Mouse (Mus musculus): ENCODE results near the gene Wasf2.

The Wasf2 gene

DNA sequence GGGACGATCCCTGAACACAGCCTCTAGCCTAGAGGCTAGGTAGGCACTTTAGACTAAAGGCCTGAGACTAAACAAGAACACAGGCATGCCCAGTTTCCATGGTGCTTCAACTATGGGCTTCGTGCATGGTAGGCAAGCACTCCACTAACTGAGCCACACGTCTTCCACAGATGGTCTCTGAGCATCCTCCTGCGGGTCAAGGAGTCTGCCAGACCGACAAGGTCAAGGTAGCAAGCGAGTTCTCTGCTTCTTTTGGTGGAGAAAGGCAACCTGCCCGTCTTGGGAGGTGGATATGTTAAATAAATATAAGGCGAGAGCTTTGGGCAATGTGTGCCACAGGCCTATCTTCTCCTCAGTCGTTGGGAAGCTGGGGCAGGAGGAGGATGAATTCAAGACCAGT lies 28.6 kb upstream of the Wasf2 start:
- no peak for DNase-seq

DNA sequence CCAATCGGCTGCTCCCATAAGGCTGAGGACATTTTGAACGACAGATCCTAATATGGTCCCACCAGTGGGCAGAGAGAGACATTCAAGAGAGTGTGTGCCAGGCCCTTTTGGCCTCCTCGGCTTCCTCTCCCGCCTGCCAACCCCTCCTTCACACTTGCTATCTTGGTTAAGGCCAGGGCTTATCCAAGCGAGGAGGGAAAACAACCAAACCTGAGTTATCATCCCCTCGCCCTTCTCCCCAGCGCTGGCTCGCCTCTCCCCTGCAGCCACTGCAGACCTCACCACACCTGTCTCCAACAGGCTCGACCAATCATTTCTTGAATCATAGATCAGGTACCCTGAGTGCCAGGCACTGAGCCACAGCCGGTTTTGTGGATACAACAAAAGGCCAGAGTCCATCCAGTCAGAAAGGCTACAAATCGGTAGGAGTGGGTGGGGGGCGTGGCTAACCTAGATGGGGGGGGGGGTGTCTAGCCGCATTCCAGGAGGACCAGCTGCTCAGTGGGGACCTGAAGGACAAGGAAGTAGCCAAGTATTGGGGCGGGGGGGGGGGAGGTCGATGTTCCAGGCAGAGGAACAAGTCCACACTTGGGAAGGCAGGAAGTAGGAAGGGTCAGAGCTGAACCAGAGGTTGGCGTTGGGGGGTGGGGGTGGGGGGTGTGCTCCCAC lies 26.6 kb upstream of the Wasf2 start:
- DNase-seq: peak; percentile 75 to 79

DNA sequence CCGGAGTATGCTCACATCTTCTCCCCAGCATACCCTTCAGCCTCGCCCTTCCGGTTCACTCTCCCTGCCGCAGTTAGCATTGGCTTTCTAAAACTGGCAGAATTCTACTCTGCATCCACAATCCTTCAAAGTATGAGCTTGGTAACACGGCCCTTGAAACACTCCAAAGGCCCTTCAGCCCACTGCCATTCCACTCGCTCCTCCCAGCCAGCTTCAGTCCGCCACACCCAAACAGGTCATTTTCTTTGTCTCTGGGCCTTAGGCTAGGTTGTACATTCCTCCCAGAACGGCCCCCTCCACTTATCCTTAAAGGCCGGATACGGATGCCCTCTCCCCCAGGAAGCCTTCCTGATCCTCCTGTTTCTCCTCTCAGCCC lies 26.1 kb upstream of the Wasf2 start:
- DNase-seq: no peak

DNA sequence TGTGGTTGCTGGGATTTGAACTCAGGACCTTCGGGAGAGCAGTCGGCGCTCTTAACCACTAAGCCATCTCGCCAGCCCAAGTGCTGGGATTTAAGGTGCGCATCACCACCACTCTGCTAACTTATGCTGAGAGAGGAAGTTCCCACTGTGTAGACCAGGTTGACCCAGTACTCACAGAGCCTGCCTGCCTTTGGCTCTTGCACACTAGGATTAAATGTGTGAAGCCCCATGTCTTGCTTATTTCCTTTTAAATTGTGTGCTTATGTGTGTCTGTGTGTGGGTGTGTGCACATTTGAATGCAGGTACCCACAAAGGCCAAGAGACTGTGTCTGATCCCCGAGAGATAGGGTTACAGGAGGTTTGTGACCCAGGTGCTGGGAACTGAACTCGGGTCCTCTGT lies 23.6 kb upstream of the Wasf2 start:
- DNase-seq: no peak

DNA sequence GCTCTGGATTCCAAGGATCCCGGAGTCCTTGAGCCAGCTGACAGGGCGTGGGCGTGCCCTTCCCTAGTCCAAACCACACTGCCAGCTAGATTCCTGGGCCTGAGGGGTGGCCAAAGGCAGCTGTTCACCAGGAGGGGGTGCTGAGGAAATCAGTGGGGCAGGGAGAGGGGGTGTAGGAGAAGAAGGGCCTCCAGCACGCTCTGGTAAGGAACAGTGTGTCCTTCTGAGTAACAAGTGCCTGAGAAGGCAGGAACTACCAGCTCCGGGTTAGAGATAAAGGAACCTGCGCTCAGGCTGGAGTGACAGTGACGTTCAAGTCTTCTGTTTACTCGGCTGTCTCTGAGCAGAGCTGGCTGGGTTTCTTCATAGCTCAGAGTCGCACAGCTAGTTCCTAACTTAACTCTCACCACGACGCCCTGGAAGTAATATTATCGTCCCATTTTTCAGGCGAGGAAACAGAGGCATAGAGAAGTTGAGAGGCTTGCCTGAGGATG lies 22.5 kb upstream of the Wasf2 start:
- peak in 1 of 2 experiments; percentile 28 for DNase-seq

DNA sequence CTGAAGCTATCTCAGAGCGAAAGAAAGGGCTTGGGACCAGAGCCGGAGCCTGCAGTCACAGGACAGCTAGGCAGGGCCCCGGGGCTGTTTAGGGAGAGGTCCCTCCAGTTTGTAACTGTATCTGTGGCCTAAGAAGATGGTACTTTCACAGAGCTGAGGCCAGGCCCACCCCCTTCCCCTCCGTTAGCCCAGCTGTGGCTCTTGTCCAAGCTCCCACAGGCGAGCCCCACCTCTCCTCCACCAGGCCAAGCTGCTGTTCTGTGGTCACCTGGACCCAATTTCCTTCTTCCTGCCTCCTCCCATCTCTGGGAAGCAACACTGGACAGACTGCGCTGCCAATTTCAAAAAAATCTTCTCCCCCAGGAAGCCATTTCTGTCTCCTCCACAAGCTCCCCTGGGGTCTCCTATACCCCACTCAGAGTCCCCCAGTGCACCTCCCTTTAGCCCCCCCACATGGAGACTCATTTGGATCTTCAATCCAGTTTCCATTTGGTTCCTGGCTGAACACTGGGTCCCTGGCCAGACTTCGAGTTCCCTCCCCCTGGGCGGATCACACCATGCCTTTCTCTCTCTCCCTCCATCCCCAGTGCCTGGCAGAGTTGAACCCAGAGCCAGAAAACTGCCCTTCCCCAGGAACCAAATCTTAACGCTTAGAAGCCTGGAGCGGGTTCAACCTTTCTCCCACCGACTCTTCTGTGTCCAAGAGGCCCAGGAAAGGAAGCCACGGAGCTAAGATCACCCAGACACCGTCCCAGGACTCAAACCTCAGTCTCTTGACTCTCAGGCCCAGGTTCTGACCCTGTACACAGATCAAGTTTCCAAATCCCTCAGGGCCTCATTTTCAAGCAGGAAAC lies 21.6 kb upstream of the Wasf2 start:
- DNase-seq: no peak

DNA sequence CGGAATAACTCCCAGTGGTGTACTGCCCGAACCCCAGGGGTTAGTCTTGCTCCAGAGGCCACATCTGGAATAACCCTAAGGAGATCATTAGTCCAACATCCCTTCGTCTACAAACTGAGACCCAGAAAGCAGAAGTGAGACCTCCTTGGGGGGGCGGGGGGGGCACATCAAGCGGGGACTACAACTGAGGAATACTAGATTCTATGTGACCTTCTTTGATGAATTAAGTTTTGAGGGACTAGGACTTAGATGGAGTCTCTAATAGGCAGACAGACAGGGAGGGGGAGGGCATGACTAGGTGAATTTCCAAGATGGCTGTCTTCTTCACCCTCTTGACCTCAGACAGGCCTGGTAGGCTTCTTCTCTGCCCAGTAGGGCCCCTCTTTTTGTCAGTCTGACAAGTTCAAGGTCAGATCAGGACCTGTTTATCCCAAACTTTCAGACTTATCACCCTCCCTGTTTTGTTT lies 20.9 kb upstream of the Wasf2 start:
- no peak for DNase-seq

DNA sequence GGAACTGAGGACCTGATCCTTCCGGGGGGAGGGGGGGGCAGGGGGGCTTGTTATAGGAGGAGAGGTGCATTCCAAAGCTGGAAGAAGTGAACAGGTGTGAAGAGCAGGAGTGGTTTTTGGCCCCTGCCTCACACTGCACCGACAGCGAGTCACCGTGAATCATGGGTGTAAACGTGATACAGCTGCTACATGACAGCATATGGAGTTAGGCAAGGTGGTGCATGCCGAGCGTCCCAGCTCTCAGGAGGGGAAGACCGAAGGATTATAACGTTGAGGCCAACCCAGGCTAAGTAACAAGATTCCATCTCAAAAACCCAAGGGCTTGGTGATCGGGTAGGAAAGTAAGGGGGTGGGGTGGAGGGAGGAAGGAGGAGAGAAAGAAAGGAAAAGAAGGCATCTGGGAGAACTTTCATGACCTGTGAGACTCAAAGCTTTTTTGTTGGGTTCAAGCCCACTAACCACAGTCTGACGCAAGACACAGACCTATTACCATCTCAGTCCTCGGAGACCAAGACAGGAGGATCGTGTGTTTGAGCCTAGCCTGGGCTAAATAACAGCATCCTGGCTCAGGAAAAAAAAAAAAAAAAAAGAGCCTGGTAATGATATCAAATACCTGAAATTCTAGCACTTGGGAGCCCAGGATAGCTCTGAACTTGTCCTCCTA lies 18.0 kb upstream of the Wasf2 start:
- DNase-seq: no peak

DNA sequence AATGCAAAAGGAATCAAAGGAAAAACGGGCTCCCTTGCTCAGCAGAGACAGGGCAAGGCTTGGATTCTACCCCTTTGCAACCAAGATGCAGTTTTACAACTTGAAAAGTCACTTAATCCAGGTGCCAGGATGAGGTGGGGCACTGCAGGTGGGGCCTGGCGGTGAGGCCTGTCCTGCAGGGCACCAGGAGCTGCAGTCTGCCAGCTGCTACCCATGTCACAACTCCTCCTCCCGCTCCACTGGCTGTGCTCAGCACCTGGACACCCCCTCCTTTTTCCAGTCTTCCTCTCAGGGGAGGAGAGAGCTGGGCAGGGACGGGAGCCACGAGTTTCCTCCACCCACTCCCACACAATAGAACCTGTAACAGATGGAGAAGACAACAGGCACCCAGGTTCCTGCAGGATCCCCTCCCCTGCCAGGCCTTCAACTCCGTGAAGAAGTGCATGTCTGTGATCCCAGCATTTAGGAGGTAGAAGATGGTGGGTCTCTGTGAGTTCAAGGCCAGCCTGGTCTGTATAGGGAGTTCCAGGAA lies 16.9 kb upstream of the Wasf2 start:
- no peak for DNase-seq

DNA sequence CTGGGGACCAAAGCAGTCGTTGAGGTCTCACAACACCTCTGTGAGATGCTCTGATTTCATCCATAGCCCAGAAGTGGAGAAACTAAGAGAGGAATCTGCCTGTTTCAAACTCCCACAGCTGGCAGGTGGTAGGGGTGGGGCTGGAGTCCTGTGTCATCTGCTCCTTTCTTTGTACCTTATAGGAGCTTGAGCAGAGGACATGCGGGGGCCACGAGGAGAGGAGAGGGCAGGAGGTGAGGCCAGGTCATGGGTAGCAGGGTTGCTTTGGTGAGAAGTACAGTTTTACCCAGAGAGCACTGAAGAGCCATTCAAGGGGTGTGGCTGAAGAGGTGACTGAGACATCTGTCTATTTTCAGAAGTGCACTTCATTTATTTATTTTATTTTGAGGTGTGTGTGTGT lies 15.5 kb upstream of the Wasf2 start:
- DNase-seq: no peak

DNA sequence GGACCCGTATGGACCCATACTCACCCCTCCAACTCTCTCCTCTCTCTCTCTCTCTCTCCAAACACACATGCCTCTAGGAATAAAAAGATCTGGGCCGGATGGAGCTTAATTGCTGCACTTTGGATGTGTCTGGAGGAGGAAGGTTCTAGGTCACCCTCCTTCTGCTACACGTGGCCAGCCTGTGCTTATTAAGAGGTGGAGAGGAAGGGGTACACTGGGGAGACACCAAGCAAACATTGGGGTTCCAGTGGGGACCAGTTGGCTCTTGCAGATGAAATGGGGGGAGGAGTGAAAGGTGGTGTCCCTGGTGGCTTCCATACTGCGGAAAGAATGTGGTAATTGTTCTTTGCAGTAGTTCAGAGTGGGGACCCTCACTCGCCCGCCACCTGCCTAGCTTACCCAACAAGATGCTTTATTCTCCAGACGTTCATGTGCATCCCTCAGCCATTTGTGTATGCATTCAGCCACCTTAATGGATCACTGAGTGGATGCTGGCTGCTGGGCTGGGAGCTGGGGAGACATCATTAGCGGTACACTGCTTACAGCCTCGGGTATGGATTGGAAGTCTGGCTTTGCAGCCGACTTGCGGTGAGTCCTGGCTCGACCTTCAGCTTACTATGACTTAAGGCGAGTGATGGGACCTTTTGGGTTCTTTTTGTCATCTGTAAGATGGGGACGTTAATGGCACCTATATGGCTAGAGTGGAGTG lies 14.4 kb upstream of the Wasf2 start:
- DNase-seq: no peak

DNA sequence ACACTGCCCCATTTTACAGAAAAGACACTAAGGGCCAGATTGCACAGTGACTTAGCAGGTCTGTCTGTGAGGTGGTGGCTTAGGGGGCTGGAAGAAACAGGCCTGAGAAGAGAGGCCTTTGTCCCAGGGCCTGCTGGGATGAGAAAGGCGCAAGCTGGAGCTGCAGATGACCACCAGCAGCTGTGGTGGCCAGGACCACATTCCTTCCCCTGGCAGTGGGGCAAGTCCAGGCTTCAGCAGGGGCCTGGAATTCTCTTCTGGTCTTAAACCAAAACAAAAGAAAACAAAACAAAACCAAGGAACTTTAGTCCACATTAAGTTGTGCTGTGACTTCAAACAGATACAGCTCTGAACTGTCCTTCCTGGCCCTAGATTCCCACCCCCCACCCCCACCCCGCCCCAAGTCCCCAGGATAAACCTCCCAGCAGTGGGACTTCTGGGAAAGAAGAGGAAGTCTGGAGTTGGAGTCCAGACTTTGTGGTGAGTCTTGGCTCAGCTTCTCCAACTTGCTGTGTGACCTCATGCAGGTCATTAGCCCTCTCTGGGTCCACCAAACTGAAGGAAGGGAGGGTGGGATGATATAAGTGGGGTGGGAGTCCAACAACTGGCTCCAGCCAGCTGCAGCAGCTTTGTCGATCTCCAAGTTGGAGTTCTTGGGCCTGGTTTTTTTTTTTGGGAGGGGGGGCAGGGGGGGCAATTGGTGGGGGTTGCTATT lies 13.4 kb upstream of the Wasf2 start:
- no peak for DNase-seq

DNA sequence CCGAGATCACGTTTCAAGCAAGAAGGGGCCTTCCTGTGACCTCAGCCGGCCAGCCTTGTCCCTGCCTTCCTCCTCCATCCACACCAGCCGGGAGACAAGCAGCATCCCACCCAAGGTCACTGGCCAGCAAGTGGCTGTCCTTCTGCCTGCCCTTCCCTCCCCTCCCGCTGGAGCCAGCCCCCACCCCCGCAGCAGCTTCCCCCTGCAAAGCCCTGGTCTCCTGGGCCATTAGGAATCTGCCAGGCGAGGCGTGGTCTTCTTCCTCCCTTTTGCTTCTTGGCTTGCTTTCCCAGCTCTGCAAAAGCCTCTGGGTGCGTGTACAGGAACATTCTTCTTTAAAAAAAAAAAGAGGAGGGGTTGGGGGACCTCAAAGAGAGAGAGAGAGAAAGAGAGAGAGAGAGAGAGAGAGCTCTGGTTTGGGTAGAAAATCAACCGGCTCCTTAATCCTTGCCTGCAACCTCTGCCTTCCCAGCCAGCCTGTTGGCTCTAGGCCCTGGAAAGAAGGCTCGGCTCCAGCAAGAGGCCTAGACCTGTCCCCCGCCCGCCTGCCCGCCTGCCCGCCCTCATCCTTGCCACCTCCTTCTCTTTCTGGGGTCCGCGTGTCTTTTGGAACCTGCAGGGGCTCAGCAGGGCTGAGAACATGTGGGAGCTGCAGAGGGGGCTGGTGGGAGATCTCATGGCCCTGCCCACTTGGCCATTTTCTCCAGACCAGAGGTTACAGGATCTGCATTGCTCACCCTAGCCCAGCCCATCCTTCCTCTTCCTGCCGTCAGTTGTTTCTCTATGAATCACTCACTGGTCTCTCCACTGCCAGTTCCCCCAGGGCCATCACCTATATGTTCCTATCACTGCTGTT lies 12.5 kb upstream of the Wasf2 start:
- peak; percentile 64 to 74 for DNase-seq

DNA sequence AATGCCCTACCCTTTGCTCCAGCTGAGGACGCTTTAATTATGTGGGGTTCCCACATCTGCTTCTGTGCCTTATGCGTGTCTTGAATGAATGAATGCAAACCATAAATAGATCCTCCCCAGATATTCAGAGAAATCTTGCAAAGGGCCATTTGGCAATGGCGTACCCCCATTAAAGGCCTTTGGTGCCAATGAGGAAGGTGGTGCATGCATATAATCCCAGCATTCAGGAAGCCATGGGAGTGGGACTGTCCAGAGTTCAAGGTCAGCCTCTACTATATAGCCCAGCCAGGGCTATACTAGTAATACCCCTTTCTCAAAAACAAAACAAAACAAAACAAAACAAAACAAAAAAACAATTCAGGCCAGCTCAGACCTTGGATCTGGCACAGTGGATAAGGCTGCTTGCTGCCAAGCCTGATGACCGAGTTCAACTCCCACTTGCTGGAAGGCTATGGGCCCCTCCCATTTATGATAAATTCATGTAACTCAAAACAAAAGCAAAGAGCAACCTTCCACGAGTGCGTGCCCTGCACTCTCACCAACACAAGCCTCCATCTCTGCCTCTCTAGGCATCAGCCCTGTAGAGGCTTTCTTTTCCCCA lies 11.4 kb upstream of the Wasf2 start:
- DNase-seq: no peak

DNA sequence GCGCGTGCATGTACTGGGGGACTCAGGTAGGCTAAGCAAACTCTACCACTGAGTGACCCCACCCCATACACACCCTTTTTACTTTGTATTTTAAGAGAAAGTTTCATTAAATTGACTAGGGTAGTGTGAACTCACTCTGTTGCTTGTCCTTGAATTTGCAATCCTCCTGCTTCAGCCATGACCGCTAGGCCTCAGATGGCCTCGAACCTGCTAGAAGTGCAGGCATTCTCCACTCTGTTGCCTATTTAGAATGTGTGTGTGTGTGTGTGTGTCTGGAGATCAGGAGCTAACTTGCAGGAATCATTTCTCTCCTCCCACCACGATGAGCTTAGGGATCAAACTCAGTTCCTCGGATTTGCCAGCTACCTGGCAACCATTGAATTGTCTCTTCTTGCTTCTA lies 10.7 kb upstream of the Wasf2 start:
- no peak for DNase-seq

DNA sequence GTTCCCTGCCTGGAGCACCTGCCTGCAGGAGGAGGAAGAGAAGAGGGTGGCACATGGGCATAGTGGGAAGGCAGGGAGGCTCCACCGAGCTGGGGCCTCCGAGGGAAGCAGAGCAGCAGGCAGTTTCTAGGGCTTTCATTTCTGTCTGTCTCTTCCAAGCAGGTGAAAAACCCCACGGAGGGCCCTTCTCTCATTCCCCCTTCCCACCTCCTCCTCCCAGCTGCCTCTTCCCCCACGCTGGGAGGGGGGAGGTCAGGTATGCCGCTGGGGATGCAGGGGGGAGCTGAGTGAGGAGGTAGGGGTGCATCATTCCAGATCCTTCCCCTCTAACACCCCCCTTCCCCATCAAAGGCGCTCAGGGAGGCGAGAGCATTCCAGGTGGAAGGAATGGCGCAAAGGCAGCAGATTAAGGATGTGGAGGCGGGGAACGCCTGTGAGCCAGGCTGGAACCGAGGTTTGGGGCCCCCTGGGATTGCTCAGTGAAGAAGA lies 9.4 kb upstream of the Wasf2 start:
- DNase-seq: no peak

DNA sequence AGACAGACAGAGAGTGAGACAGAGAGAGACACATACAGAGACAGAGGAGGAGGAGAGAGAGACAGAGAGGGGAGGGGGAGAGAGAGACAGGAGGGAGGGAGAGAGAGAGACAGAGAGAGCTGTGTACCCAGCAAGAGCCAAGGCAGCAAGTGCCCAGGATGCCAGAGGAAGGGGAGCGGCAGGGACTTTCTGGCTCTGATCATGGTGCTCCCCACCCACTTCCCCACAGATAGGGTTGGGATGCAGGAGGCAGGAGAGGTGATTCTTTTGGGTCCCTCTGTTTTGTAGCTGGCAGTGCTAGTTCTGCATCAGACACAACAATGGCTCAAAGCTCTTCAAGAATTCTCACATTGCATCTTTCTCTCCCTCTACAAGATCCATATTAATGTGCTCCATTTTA lies 8.9 kb upstream of the Wasf2 start:
- no peak for DNase-seq

DNA sequence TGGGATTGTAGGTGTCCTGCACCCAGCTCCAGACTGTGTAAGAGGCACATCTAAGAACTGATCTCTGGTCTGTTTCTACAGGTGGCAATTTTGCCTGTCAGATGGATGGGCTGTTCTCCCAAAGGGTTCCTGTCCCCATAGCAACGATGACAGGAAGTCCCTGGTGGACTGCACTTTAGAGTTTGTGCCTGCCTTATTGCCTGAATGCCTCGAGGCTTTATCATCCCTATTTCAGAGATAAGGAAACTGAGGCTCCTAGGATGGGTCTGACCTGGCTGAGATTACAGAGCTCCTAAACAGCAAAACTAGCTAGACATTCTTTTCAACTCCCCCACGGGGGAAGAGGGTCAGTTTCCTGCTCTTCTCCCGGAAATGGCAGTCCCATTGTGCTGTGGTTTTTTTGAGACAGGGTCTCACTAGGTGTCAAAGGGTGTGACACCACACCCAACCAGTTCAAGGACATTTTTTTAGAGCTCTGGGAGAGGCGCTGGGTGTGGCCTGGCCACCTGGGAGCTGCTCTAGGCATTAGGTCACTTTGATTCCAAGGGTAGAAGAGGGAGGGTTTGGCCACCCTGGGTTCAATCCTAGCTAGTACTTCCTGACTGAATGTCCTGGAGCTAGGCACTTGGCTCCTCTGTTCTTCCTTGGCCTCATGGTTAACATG lies 8.2 kb upstream of the Wasf2 start:
- DNase-seq: no peak

DNA sequence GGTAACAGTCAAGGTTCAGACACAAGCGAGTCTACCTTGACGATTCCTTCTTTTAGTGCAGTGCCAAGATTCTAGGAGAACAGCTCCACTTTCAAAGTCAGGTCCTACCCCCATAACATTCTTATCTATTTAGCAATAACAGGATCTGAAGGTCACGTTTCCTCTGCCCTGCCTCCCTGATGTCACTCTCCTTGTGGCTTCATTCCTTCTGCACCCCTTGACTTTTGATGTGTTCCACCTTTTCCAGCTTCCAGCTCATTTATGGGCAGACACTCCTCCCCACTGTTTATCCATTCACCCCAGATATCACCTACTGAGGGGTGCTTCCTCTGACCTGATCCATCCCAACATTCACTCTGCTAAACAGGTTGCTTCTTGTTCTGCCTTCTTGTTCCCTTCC lies 3.2 kb upstream of the Wasf2 start:
- DNase-seq: no peak

DNA sequence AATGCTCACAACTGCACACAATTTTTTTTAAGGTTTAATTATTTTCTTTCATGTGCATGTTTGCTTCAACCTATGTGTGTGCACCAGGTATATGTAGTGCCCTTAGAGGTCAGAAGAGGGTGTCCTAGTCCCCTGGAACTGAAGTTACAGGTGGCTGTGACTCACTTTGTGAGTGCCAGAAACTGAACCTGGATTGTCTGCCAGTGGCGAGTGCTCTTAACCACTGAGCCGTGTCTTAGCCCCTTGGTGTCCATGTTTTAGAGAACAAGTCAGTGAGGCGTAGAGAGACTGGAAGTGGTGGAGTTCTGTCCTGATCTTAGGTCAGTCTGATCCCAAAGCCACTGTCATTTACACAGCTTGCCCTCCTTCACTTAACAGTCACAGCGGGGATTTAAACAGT lies 2.4 kb upstream of the Wasf2 start:
- peak in 1 of 2 experiments; percentile 53 for DNase-seq

All from kidney, adult 8-10 months (tissue).